14 mouse cellular contexts compared by ENCODE assay signal in the genomic region with DNA sequence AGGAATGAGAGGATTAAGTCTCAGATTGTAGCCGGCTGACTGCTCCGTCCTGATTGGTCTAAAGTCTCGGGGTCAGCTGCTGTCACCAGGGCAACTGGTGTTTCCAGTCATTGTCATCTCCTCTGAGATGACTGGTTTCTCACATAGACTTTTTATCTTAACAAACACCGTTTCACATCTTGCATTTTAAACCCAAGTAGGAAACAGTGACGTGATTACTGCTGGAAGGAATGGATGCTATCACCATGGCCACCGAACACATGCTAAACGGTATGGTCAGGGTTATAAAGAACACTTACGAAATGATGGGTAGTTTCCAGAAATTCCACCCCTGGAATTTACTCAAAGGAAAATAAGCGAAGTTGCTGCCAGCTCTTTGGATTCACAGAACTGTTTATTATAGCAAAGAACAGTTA. TPM values are rescaled to one million over a fixed set of nuclear protein-coding genes. Genes with fewer than 3 reads are reported as not detected.
DNase-seq lines count a peak whose midpoint lies in the region; ATAC-seq and TF ChIP-seq lines count a peak whose summit lies in the region.
"Had no signal": no experiment of that assay in that cellular context is flagged by ENCODE, and none has a peak within 500 bp of the region (broad histone marks: within the 10 kb centered on the region; RNA-seq: fewer than 3 reads in every experiment).

No protein-coding gene starts in this region.

- no peak for ATAC-seq in lung, embryonic 14.5 days (ENCODE audit: insufficient read depth)
- ATAC-seq in midbrain, embryonic 11.5 days (ENCODE audit: low FRiP score), result peak; percentile 65
- ATAC-seq in heart, embryonic 12.5 days (ENCODE audit: insufficient number of reproducible peaks, low FRiP score), result no peak

- H3K27me3 ChIP-seq in lung, embryonic 14.5 days (ENCODE audit: insufficient read depth, low read length), result no peaks in the 10 kb centered on the region
- no peaks in the 10 kb centered on the region for H3K27me3 ChIP-seq in midbrain, embryonic 11.5 days (ENCODE audit: control insufficient read depth, insufficient read depth, low read length)
- no peaks in the 10 kb centered on the region for H3K27me3 ChIP-seq in heart, embryonic 12.5 days (replicated peaks)
- H3K27me3 ChIP-seq: embryonic facial prominence, embryonic 12.5 days; liver, embryonic 15.5 days had no signal

- no peaks in the 10 kb centered on the region for H3K9me3 ChIP-seq in lung, embryonic 14.5 days (ENCODE audit: low read depth, low read length)
- H3K9me3 ChIP-seq in midbrain, embryonic 11.5 days (ENCODE audit: control insufficient read depth, low read length), result no peaks in the 10 kb centered on the region
- H3K9me3 ChIP-seq in heart, embryonic 12.5 days (replicated peaks), result peaks cover under 1% of the 10 kb centered on the region; the same call in 1 of the 2 replicates
- H3K9me3 ChIP-seq: embryonic facial prominence, embryonic 12.5 days; liver, embryonic 15.5 days had no signal

- no peak overlapping the region for H3K27ac ChIP-seq in lung, embryonic 14.5 days (ENCODE audit: low read depth)
- peak overlapping the region; percentile 63 for H3K27ac ChIP-seq in midbrain, embryonic 11.5 days (ENCODE audit: low read depth, low read length)
- H3K27ac ChIP-seq in heart, embryonic 12.5 days (ENCODE audit: poor library complexity, severe bottlenecking), result no peak overlapping the region
- H3K27ac ChIP-seq: embryonic facial prominence, embryonic 12.5 days; liver, embryonic 15.5 days had no signal

- H3K4me3 ChIP-seq in lung, embryonic 14.5 days (ENCODE audit: low read depth, low read length), result no peak overlapping the region
- H3K4me3 ChIP-seq in midbrain, embryonic 11.5 days (ENCODE audit: low read depth, low read length), result no peak overlapping the region
- no peak overlapping the region for H3K4me3 ChIP-seq in heart, embryonic 12.5 days
- H3K4me3 ChIP-seq: embryonic facial prominence, embryonic 12.5 days; liver, embryonic 15.5 days had no signal

- WGBS in lung, embryonic 14.5 days, result 35% methylated on average over 9 of the region's 9 CpGs
- WGBS in midbrain, embryonic 11.5 days, result 8% methylated on average over 9 of the region's 9 CpGs
- WGBS in heart, embryonic 12.5 days, result 41% methylated on average over 9 of the region's 9 CpGs

- no peak for TF ChIP-seq CTCF in lung, embryonic 14.5 days (IDR thresholded peaks at IDR 0.05; ENCODE audit: low read depth)

- H3K4me1 ChIP-seq in lung, embryonic 14.5 days (ENCODE audit: insufficient read depth), result 0 out of 2 replicates have a peak, but pooled peaks cover 4% of the 10 kb centered on the region
- peaks cover 22% of the 10 kb centered on the region for H3K4me1 ChIP-seq in midbrain, embryonic 11.5 days (ENCODE audit: control insufficient read depth, insufficient read depth, low read length)
- H3K4me1 ChIP-seq in heart, embryonic 12.5 days (replicated peaks), result peaks cover 26% of the 10 kb centered on the region

- H3K4me2 ChIP-seq in lung, embryonic 14.5 days, result no peak overlapping the region
- H3K4me2 ChIP-seq in midbrain, embryonic 11.5 days, result peak overlapping the region; percentile 28; the same call in 1 of the 2 replicates
- H3K4me2 ChIP-seq in heart, embryonic 12.5 days, result no peak overlapping the region
- H3K4me2 ChIP-seq: embryonic facial prominence, embryonic 12.5 days; liver, embryonic 15.5 days had no signal

- no peak overlapping the region for H3K9ac ChIP-seq in lung, embryonic 14.5 days
- no peak overlapping the region for H3K9ac ChIP-seq in midbrain, embryonic 11.5 days (ENCODE audit: low read length)
- H3K9ac ChIP-seq in heart, embryonic 12.5 days, result no peak overlapping the region
- H3K9ac ChIP-seq: embryonic facial prominence, embryonic 12.5 days; liver, embryonic 15.5 days had no signal

- DNase-seq in embryo, embryonic 10.5 days (ENCODE audit: low spot score), result peak; percentile 46
- no peak for DNase-seq in embryo, embryonic 9.5 days (ENCODE audit: extremely low spot score)
- peak; percentile 55 for DNase-seq in lung, embryonic 14.5 days
- DNase-seq in lung, postnatal 36 days, result no peak
- DNase-seq in midbrain, embryonic 11.5 days (ENCODE audit: low spot score, missing footprints), result peak; percentile 90
- no peak for DNase-seq in frontal cortex, postnatal 36 days (ENCODE audit: low spot score in 2 of 2)
- DNase-seq in thymus, postnatal 0 days (ENCODE audit: low spot score), result no peak
- DNase-seq: cerebellum, adult 8-10 months; kidney, postnatal 10 days; left cerebral cortex, postnatal 4 days; thymus, postnatal 14 days had no signal

- no peaks in the 10 kb centered on the region for H3K36me3 ChIP-seq in lung, embryonic 14.5 days (ENCODE audit: insufficient read depth)
- H3K36me3 ChIP-seq in midbrain, embryonic 11.5 days (ENCODE audit: control insufficient read depth, insufficient read depth, low read length), result no peaks in the 10 kb centered on the region
- peaks cover 7% of the 10 kb centered on the region for H3K36me3 ChIP-seq in heart, embryonic 12.5 days
- H3K36me3 ChIP-seq: embryonic facial prominence, embryonic 12.5 days had no signal

RNA-seq across cellular contexts. Expression of a gene that starts 3.4 kb away (rescaled TPM):
- 67.1 and 69.3 TPM in 2 replicates for polyA plus RNA-seq in lung, embryonic 14.5 days (2014; fragmentation: Nextera tagmentation; extraction: Ambion mirVana)
- 96.7 and 97.2 TPM in 2 replicates for polyA plus RNA-seq in midbrain, embryonic 11.5 days (2014; fragmentation: Nextera tagmentation; extraction: Ambion mirVana)
- polyA plus RNA-seq in heart, embryonic 12.5 days (2016; fragmentation: Nextera tagmentation; extraction: Ambion mirVana), result 79.7 and 80.8 TPM in 2 replicates
- polyA plus RNA-seq in thymus, postnatal 0 days (2015; fragmentation: Nextera tagmentation; extraction: Ambion mirVana), result 56.1 and 59.4 TPM in 2 replicates

RNA-seq across cellular contexts. Expression of a gene that starts 54.2 kb away (rescaled TPM):
- 44.5 and 46.4 TPM in 2 replicates for polyA plus RNA-seq in lung, embryonic 14.5 days (2014; fragmentation: Nextera tagmentation; extraction: Ambion mirVana)
- 45.5 and 52.9 TPM in 2 replicates for polyA plus RNA-seq in midbrain, embryonic 11.5 days (2014; fragmentation: Nextera tagmentation; extraction: Ambion mirVana)
- 37.7 and 41.5 TPM in 2 replicates for polyA plus RNA-seq in heart, embryonic 12.5 days (2016; fragmentation: Nextera tagmentation; extraction: Ambion mirVana)
- 27.2 and 32.2 TPM in 2 replicates for polyA plus RNA-seq in thymus, postnatal 0 days (2015; fragmentation: Nextera tagmentation; extraction: Ambion mirVana)

RNA-seq across cellular contexts. Expression of a gene that starts 56.8 kb away (rescaled TPM):
- polyA plus RNA-seq in lung, embryonic 14.5 days (2014; fragmentation: Nextera tagmentation; extraction: Ambion mirVana), result 60.7 and 61.5 TPM in 2 replicates
- polyA plus RNA-seq in midbrain, embryonic 11.5 days (2014; fragmentation: Nextera tagmentation; extraction: Ambion mirVana), result 52.4 and 52.5 TPM in 2 replicates
- 21.7 and 22.6 TPM in 2 replicates for polyA plus RNA-seq in heart, embryonic 12.5 days (2016; fragmentation: Nextera tagmentation; extraction: Ambion mirVana)
- polyA plus RNA-seq in thymus, postnatal 0 days (2015; fragmentation: Nextera tagmentation; extraction: Ambion mirVana), result 49.5 and 52.2 TPM in 2 replicates

Comparison
In these comparisons a context has a peak if more than half of its experiments do, and no peak if none do; other contexts are left out.
1. DNase-seq: peak in embryo, embryonic 10.5 days (single experiment), lung, embryonic 14.5 days (single experiment) and midbrain, embryonic 11.5 days (single experiment); none in embryo, embryonic 9.5 days (single experiment), lung, postnatal 36 days (single experiment), frontal cortex, postnatal 36 days (0 of 2) and thymus, postnatal 0 days (single experiment).